Mouse (Mus musculus): ENCODE measurements around the gene Pphln1.

Gene Pphln1

DNA sequence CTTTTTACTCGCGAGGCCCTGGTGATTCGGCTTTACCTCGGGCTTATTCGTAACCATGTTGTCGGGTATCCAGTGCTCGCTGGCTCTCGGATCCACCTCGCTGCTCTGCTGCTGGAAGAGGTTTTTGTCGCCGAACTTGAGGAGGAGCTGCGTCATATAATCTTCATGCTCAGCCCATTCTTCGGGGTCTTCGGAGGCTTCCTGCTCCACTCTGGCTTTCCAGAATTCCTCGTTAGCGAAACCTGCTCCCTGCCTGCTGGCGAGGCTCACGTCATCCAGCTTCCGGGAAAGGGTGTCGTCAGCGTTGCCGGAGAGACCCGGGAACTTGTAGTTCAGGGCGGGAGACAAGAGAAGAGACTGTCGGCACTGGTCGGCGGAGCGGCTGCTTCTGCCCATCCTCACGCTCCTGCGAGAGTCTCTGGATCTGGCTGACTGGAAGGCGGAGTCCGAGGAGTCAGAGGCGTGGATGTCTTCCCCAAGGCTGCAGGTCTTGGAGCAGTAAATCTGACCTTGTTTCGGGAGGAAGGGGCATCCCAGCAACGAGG lies 105.1 kb downstream of the Pphln1 start:
- no peak for DNase-seq (ENCODE audit: low read depth, low spot score)

GRCm38 (mm10) chr15:93504808-93505207 lies 106.7 kb downstream of the Pphln1 start:
- peak; percentile 74 for DNase-seq (ENCODE audit: low read depth, low spot score)

- peak; percentile 63 for DNase-seq (ENCODE audit: low read depth, low spot score)
Observed at GRCm38 (mm10) chr15:93510690-93511336, 112.7 kb downstream of the Pphln1 start.

- peak; percentile 74 for DNase-seq (ENCODE audit: low read depth, low spot score)
Observed at GRCm38 (mm10) chr15:93512437-93512836, 114.3 kb downstream of the Pphln1 start.

DNA sequence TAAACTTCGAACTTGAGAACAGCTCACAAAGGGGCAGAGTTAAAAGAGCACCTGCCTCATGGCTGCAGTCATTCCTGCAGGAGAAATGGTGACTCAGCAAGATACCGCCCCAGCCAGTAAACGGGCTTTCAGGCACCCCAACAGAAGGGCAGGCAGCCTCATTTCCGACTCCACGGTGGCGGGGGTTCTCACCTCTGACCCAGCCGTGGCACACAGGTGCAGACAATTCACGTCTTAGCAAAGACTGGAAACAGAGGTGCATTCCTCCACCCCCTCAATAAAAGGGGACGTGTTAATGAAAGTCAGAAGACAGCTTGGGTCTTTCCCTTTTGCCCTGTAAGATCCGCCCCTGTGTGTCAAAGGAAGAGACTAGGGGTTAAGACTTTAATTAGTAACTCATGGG lies 115.8 kb downstream of the Pphln1 start:
- peak; percentile 49 for DNase-seq (ENCODE audit: low read depth, low spot score)

- DNase-seq (ENCODE audit: low read depth, low spot score): no peak
Observed at GRCm38 (mm10) chr15:93515316-93515715, 117.2 kb downstream of the Pphln1 start.

DNA sequence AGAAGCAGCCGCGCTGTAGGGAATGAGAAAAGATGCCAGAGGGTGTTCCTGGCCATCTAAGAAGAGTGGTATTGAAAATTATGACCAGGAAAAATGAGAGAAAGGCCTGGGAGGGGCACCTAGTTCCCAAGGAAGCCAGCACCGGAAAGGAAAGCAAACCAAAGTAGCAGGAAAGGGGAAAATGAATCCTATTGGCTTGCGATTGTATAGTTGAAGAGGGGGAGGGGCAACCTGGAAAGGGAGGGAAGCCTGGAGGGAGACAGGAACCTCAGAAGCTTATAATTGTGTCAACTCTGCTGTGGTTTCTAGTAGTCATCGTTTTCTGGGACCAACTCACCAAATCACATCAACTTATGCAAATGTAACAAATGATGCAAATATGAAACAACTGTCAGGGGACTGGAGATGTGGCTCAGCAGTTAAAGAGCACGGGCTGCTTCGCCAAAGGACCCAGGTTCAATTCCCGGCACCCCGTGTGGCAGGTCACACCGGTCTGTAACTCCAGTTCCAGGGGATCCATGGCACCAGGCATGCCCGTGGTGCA lies 118.9 kb downstream of the Pphln1 start:
- no peak for DNase-seq (ENCODE audit: low read depth, low spot score)

- peak; percentile 51 for DNase-seq (ENCODE audit: low read depth, low spot score)
Observed at GRCm38 (mm10) chr15:93518143-93518902, 120.2 kb downstream of the Pphln1 start.

DNA sequence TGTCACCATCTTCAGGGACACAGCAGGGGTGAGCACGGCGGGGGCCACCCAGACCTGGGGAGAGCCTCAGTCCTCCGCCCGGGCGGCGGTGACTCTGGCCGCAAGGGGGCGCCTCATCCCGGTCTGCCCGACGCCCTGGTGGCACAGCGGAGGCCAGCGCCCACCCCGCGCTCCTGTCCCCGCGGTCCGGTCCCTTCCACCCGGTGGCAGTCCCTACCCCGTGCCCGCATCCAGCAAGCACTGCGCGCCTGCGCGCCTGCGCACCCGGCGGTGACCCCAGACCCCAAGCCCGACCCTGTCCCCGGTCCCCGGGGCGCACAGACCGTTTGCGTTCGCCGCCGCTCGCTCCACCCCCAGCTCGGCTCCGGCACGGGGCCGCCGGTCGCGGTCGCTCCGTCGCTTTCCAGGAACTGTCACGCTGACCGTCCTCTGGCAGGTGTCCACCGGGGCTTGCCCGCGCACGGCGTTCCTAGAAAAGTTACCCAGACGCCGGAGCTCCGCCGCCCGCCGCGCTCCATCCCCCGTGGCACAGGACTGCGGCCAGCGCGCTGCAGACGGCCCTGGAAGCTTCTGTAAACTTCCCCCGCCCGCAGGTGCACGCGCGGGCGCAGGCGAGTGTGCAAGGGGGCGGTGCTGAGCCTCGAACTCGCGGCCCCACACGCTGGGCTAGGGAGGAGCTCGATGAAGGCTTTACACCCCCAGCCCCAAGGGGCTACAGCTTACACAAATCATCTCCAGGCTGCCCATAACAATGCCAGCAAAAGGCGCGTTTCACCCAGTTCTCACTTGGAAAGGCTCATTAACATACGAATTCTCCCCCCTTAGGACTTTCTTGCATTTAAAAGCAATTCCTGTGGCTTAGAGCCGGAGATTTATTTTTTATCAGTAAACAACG lies 121.0 kb downstream of the Pphln1 start:
- DNase-seq (ENCODE audit: low read depth, low spot score): peak; percentile 80

DNA sequence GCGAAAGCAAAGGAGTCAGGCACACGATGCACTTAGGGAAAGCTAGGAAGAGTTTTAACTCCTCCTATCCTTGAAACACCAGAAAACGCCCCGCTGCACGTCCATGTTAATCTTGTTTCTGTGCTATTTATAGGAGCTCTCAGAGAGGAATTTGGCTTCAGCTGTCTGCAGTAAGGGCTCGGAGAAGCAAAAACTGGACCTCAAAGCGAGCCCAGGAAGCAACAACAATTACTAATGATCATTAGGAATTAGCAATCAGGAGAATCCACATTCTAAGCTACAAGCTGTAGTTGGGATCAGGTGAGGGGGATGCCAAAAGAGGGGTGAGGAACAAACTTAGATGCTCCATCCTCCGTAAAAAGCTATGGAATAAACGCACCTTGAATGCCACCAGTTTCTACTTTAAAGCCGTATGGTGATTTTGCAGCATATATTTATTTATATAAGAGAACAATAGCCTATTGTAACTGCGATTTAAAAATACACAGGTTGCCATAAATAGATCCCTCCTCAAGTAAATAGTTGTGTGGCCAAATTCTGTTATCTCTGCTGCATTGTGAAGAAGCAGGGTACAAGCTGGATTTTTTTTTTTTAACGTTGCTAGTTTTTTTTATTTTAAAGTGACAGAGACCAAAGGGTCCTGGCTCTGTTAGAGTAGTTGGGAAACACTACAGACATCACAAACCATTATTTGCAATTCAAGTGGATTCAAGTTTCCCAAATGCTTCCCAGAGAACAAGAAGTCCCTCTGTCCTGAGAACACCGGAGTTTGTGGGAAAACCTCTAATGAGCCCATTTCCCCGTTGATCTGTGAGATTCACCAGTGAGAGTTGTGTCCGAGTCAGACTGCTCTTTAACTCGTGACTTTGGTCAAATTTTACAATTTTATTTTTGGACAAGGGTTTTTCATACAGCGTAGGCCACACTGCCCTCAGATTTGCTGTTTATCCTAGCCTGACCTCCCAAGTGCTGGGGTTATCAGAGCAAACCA lies 122.0 kb downstream of the Pphln1 start:
- DNase-seq (ENCODE audit: low read depth, low spot score): peak; percentile 60

- no peak for DNase-seq (ENCODE audit: low read depth, low spot score)
Observed at GRCm38 (mm10) chr15:93521088-93521786, 123.1 kb downstream of the Pphln1 start.

DNA sequence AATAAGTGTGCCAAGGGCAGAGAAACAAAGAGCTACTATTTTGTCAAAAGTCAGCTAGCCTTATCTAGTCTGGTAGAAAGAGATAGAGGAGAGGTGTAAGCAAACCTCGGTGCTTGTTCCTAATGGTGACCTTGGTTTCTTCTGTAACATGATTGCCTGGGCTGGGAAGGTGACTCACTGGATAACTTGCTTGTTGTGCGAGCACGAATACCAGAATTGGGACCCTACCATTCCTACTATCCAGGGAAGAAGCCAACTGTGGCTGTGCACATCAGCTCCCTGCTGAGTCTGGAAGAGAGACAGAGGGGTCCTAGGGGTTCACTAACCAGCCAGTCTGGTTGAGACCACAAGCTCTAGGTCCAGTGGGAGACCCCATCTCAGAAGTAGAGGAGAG lies 123.6 kb downstream of the Pphln1 start:
- DNase-seq (ENCODE audit: low read depth, low spot score): no peak

GRCm38 (mm10) chr15:93525305-93525917 lies 127.3 kb downstream of the Pphln1 start:
- no peak for DNase-seq (ENCODE audit: low read depth, low spot score)

DNA sequence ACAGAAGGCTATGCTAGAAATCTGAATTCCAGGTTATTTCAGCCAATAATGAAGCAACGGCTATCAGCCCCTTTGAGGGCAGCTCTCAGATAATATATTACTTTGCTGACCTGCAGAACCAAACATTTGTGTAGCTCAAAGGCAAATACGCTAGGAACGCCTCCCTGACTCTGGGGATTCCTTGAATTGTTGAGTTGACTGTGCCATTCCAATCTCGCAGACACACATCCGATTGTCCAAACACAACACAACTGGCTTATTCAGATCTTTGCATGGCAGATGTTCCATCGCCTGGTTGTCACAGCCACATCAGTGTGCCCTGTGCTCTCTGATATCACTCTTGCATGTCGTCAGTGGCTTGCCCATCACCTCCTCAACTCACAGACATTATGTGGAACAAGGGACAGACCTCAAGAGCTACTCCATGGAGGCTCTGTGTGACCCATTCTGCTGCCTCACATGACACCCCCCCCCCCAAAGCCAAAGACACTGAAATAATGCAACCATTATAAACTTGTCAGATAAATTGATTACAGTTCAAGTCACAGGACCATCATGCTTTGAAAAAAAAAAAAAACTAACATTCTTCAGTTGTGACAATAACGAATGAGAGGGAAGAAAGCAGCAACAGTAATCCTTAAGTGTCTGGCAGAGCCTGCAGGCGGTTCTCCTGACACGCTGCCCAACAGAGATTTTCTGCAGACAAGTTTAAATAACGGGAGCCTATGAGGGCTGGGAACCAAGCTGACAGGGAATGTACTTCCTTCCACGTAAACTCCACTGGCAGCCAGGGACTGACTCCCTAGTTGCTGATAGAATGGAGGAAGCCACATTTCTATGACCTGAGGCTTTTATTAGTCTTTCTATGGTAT lies 131.9 kb downstream of the Pphln1 start:
- peak; percentile 81 for DNase-seq (ENCODE audit: low read depth, low spot score)

GRCm38 (mm10) chr15:93530703-93531032 lies 132.5 kb downstream of the Pphln1 start:
- DNase-seq (ENCODE audit: low read depth, low spot score): no peak

GRCm38 (mm10) chr15:93536191-93536590 lies 138.0 kb downstream of the Pphln1 start:
- no peak for DNase-seq (ENCODE audit: low read depth, low spot score)

- peak; percentile 50 for DNase-seq (ENCODE audit: low read depth, low spot score)
Observed at GRCm38 (mm10) chr15:93537745-93538144, 139.6 kb downstream of the Pphln1 start.

- peak; percentile 70 for DNase-seq (ENCODE audit: low read depth, low spot score)
Observed at GRCm38 (mm10) chr15:93538551-93539205, 140.5 kb downstream of the Pphln1 start.
